Mouse (Mus musculus): Measurements from ENCODE around the gene Nat8f2.

GRCm38 (mm10) chr6:85839982-85840381 lies 29.0 kb downstream of the Nat8f2 start:
- TF ChIP-seq MAZ (IDR thresholded peaks at IDR 0.05; ENCODE audit: low read depth, low read length) (no peak), BHLHE40 (IDR thresholded peaks at IDR 0.05; ENCODE audit: borderline replicate concordance, low read depth, low read length) (no peak), MEF2A (IDR thresholded peaks at IDR 0.05; ENCODE audit: extremely low read depth, insufficient replicate concordance, low read depth, low read length, poor library complexity, severe bottlenecking) (no peak), POLR2A (IDR thresholded peaks at IDR 0.05; ENCODE audit: control insufficient read depth in 1 of 2, insufficient read depth in 1 of 2, low read depth in 1 of 2, low read length in 2 of 2, poor library complexity in 1 of 2) (no peak), ZC3H11A (IDR thresholded peaks at IDR 0.05; ENCODE audit: low read depth, low read length) (no peak), EP300 (IDR thresholded peaks at IDR 0.05; ENCODE audit: low read depth in 1 of 2, low read length in 2 of 2) (no peak), UBTF (IDR thresholded peaks at IDR 0.05; ENCODE audit: borderline replicate concordance, insufficient read depth, low read depth, low read length) (no peak), RCOR1 (IDR thresholded peaks at IDR 0.05; ENCODE audit: low read depth, low read length) (no peak), MAFK (IDR thresholded peaks at IDR 0.05; ENCODE audit: borderline replicate concordance, low read depth, low read length) (no peak)
